Mouse (Mus musculus): ENCODE data around the gene Fam20c. TPM values are rescaled to one million over a fixed set of nuclear protein-coding genes. Genes with fewer than 3 reads are reported as not detected.

Gene Fam20c
- 43.6 and 57.9 TPM in 2 replicates for polyA plus RNA-seq (2015; fragmentation: Nextera tagmentation; extraction: Ambion mirVana)

DNA sequence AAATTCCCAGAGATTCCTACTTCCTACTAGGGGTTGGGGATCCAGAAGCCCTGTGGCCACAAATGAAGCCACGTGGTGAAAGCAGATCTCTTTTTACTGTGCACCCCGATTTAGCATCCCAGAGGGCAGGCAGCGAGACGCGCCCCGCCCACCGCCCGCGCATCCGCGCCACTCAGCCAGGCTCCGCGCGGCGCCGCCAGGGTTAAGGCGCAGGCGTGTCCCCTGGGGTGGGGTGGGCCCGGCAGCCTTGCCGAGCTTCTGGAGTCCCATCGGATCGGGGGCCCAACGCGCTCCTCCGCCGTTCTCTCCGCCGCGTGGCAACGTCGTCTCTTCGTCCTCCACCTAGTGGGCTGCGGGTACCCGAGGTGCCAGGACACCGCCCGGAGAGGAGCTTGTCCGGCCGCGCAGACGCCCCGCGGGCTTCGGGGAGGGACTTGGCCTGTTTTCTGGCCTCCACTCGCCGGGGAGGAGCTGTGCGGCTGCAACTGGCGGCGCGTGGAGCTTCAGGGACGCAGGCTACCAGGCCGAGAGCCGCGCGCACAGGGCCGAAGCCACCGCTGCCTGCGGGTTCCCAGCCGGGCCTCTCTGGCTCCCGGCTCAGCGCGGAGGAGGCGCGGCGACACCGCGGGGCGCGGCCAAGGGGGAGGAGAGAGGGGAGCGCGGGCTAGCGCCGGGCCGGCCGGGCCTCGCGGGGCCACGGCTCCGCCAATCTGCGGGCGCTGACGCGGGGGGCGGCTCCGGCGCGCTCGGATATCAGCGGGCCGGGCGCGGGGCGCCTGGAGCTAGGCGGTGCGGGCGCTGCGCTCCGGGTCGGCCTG lies at the start of gene Fam20c:
Gene Fam20c, plus strand, starts transcription at position 212 of the 818 bp plus-strand sequence.
- Histone ChIP-seq H3K4me3 (replicated peaks) (peak within 1 kb of the TSS; percentile 88), H3K36me3 (peaks cover 10% of the 10 kb centered on the region; the same call in 1 of the 2 replicates), H3K27me3 (replicated peaks) (no peaks in the 10 kb centered on the region), H3K4me1 (peaks cover 63% of the 10 kb centered on the region), H3K27ac (replicated peaks) (peak within 1 kb of the TSS; percentile 98), H3K9ac (replicated peaks) (peak within 1 kb of the TSS; percentile 92), H3K9me3 (replicated peaks) (no peaks in the 10 kb centered on the region), H3K4me2 (peak within 1 kb of the TSS; percentile 91)
- ATAC-seq (ENCODE audit: low FRiP score): peak; percentile 87
- WGBS: under 1% methylated on average over 68 of the region's 98 CpGs

GRCm38 (mm10) chr5:138707367-138707766 lies 46.9 kb upstream of the Fam20c start:
- no peak overlapping the region for H3K4me2 ChIP-seq
- no peaks in the 10 kb centered on the region for H3K36me3 ChIP-seq
- no peaks in the 10 kb centered on the region for H3K4me1 ChIP-seq
- H3K27ac ChIP-seq (replicated peaks): no peak overlapping the region
- H3K9ac ChIP-seq (replicated peaks): no peak overlapping the region
- H3K4me3 ChIP-seq (replicated peaks): no peak overlapping the region
- ATAC-seq (ENCODE audit: low FRiP score): no peak
- no peaks in the 10 kb centered on the region for H3K27me3 ChIP-seq (replicated peaks)
- no peaks in the 10 kb centered on the region for H3K9me3 ChIP-seq (replicated peaks)

- no peaks in the 10 kb centered on the region for H3K27me3 ChIP-seq (replicated peaks)
- H3K4me1 ChIP-seq: no peaks in the 10 kb centered on the region
- H3K4me3 ChIP-seq (replicated peaks): no peak overlapping the region
- no peaks in the 10 kb centered on the region for H3K9me3 ChIP-seq (replicated peaks)
- no peak overlapping the region for H3K27ac ChIP-seq (replicated peaks)
- no peaks in the 10 kb centered on the region for H3K36me3 ChIP-seq
- no peak for ATAC-seq (ENCODE audit: low FRiP score)
- H3K4me2 ChIP-seq: no peak overlapping the region
- H3K9ac ChIP-seq (replicated peaks): no peak overlapping the region
Measured at GRCm38 (mm10) chr5:138708591-138708990, 45.7 kb upstream of the Fam20c start.

DNA sequence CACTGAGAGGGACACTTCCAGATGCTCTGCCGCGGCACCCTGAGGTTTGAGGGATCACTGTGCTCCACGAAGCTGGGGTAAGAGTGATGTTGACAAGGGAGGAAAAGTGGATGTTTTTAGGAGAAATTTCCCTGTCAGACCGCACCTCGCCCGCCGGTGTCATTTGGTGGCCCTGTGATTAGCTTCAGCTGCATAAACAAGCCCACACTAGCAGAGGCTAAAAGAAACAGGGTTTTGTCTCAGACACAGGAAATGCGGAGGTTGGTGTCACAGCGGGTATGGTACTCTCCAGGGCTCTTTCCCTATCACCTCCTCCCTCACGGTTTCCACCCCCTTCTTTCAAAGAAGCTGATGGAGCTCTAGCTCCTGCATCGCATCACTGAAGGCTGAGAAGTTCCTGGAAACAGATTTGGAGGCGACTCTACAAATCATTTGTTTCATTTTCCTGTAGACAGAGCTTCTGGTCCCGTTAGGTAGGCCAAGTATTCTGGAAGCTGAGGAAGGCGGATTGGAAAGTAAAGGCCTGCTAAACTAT lies 38.7 kb upstream of the Fam20c start:
- Histone ChIP-seq H3K4me2 (no peak overlapping the region), H3K9me3 (replicated peaks) (no peaks in the 10 kb centered on the region), H3K27ac (replicated peaks) (no peak overlapping the region), H3K4me3 (replicated peaks) (no peak overlapping the region), H3K36me3 (no peaks in the 10 kb centered on the region), H3K27me3 (replicated peaks) (no peaks in the 10 kb centered on the region), H3K4me1 (peaks cover 5% of the 10 kb centered on the region; the same call in 1 of the 2 replicates), H3K9ac (replicated peaks) (no peak overlapping the region)
- no peak for ATAC-seq (ENCODE audit: low FRiP score)
- WGBS: 47% methylated on average over 14 of the region's 14 CpGs

- Histone ChIP-seq H3K9ac (replicated peaks) (no peak overlapping the region), H3K4me1 (peaks cover 9% of the 10 kb centered on the region; the same call in 1 of the 2 replicates), H3K9me3 (replicated peaks) (no peaks in the 10 kb centered on the region), H3K36me3 (no peaks in the 10 kb centered on the region), H3K4me3 (replicated peaks) (no peak overlapping the region), H3K27ac (replicated peaks) (no peak overlapping the region; the same call in 1 of the 2 replicates), H3K4me2 (no peak overlapping the region), H3K27me3 (replicated peaks) (no peaks in the 10 kb centered on the region)
- 37% methylated on average over 13 of the region's 13 CpGs for WGBS
- peak; percentile 59; the same call in 1 of the 2 replicates for ATAC-seq (ENCODE audit: low FRiP score)
Measured at GRCm38 (mm10) chr5:138720329-138721190, 33.8 kb upstream of the Fam20c start.

DNA sequence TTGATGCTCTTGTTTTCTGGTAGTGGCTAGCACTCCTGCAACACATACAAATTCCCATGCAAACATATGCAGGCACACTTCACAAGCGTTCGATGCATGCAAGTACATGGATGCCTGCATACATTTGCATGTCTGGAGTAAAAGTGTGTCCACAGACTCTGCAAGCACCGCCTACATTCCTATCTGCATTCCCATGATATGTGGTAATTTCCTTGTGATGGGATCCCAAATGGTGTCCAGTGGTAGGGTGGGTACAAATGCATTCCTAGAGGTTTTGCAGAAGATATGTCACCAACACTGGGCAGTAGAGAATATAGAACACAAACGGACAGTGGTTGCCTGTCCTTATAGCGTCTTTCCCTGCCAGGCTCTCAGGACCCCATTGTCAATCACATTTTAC lies 29.9 kb upstream of the Fam20c start:
- Histone ChIP-seq H3K9me3 (replicated peaks) (no peaks in the 10 kb centered on the region), H3K4me3 (replicated peaks) (no peak overlapping the region), H3K4me1 (peaks cover 9% of the 10 kb centered on the region; the same call in 1 of the 2 replicates), H3K27ac (replicated peaks) (no peak overlapping the region), H3K4me2 (no peak overlapping the region), H3K36me3 (no peaks in the 10 kb centered on the region), H3K27me3 (replicated peaks) (no peaks in the 10 kb centered on the region), H3K9ac (replicated peaks) (no peak overlapping the region)
- 88% methylated on average over 5 of the region's 5 CpGs for WGBS
- ATAC-seq (ENCODE audit: low FRiP score): no peak

DNA sequence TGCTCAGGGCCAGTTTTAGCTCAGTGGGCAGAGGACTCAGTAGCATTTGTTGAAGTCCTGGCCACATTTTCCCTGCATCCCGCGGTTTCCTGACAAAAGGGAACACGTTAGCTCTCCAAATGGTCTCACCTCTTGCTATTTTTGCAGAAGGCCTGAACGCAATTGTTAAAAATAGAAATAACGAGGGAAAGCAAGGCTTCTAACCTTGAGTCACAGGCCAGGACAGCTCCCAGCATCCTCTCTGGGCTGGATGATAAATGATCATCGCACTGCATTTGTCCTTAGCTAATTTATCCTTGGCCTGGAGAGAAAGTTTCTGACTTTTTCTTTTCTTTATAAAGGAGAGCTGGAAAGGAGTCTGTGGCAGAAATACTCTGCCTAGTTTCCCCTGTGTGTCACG lies 29.2 kb upstream of the Fam20c start:
- Histone ChIP-seq H3K4me3 (replicated peaks) (no peak overlapping the region), H3K27ac (replicated peaks) (no peak overlapping the region), H3K27me3 (replicated peaks) (no peaks in the 10 kb centered on the region), H3K9ac (replicated peaks) (no peak overlapping the region), H3K9me3 (replicated peaks) (no peaks in the 10 kb centered on the region), H3K4me2 (no peak overlapping the region), H3K4me1 (peaks cover 8% of the 10 kb centered on the region; the same call in 1 of the 2 replicates), H3K36me3 (no peaks in the 10 kb centered on the region)
- ATAC-seq (ENCODE audit: low FRiP score): no peak
- WGBS: 64% methylated on average over 7 of the region's 7 CpGs

DNA sequence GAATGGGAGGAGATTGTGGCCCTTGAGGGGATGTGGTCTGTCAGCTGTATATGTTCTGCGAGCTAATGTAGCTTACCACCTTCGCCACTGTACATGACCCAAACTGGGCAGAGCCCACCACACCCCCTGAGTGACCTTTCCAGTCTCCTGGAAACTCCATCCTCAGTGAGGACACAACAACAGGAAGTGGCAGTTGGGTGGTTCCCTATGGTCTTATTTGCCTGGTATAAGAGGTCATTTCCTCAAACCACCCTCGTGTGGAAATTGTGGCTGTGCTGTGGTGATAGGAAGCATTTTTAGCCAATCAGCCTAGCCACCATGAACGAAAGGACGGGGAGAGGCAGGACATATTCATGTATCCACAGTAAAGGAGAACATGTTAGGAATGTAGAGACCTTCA lies 23.5 kb upstream of the Fam20c start:
- no peak for ATAC-seq (ENCODE audit: low FRiP score)
- 86% methylated on average over 5 of the region's 5 CpGs for WGBS
- H3K27ac ChIP-seq (replicated peaks): no peak overlapping the region
- no peaks in the 10 kb centered on the region for H3K27me3 ChIP-seq (replicated peaks)
- no peak overlapping the region for H3K9ac ChIP-seq (replicated peaks)
- no peaks in the 10 kb centered on the region for H3K36me3 ChIP-seq
- no peak overlapping the region for H3K4me3 ChIP-seq (replicated peaks)
- no peak overlapping the region for H3K4me2 ChIP-seq
- H3K4me1 ChIP-seq: no peaks in the 10 kb centered on the region
- H3K9me3 ChIP-seq (replicated peaks): no peaks in the 10 kb centered on the region

DNA sequence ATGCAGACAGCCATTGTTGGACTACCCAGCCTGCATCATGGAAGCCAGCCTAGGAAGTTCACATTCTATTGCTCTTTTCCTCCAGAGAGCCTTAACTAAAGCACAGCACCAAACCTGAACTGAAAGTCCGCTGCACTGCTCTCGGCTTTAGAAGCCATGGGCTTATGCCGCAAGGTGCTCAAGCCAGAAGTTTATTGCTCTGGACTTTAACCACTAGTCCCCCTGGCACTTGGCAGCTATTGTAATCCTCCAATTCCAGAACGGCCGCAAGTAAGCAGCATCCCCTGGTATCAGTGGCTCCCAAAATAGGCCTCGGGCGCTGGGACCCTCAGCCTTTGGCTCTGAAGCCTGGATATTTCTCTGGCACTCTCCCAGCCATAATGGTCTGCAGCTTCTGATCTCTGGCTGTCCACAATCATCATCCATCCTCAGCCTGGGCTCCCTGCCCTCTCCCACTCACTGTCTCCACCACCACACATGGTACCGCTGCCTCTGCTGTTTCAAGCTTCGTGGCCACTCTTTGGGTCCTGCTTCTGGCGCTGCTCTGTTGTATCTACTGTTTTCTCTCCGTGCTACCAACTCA lies 20.9 kb upstream of the Fam20c start:
- no peak overlapping the region for H3K4me3 ChIP-seq (replicated peaks)
- no peaks in the 10 kb centered on the region for H3K27me3 ChIP-seq (replicated peaks)
- WGBS: 87% methylated on average over 11 of the region's 11 CpGs
- ATAC-seq (ENCODE audit: low FRiP score): no peak
- no peak overlapping the region for H3K9ac ChIP-seq (replicated peaks)
- no peaks in the 10 kb centered on the region for H3K36me3 ChIP-seq
- no peak overlapping the region for H3K4me2 ChIP-seq
- H3K27ac ChIP-seq (replicated peaks): no peak overlapping the region
- no peaks in the 10 kb centered on the region for H3K9me3 ChIP-seq (replicated peaks)
- no peaks in the 10 kb centered on the region for H3K4me1 ChIP-seq

DNA sequence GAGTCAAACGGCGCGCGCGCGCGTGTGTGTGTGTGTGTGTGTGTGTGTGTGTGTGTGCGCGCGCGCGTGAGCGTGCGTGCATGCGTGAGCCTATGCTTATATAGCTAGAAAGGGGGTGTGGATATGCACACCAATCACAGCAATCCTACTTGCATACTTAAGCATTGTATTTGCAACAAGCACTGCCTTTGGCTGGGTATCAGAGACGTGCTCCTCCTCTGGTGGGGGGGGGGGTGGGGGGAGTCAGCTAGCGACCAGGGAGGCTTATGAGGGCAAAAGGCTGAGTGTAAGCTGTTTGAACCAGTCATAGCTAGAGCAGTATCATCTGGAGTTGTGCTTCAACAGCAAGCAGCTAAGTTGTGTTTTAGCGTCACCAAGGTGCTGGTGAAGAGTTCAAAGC lies 20.3 kb upstream of the Fam20c start:
- no peak overlapping the region for H3K27ac ChIP-seq (replicated peaks)
- no peaks in the 10 kb centered on the region for H3K4me1 ChIP-seq
- WGBS: 83% methylated on average over 18 of the region's 18 CpGs
- H3K9ac ChIP-seq (replicated peaks): no peak overlapping the region
- ATAC-seq (ENCODE audit: low FRiP score): no peak
- no peaks in the 10 kb centered on the region for H3K36me3 ChIP-seq
- no peaks in the 10 kb centered on the region for H3K9me3 ChIP-seq (replicated peaks)
- no peak overlapping the region for H3K4me2 ChIP-seq
- no peak overlapping the region for H3K4me3 ChIP-seq (replicated peaks)
- no peaks in the 10 kb centered on the region for H3K27me3 ChIP-seq (replicated peaks)

DNA sequence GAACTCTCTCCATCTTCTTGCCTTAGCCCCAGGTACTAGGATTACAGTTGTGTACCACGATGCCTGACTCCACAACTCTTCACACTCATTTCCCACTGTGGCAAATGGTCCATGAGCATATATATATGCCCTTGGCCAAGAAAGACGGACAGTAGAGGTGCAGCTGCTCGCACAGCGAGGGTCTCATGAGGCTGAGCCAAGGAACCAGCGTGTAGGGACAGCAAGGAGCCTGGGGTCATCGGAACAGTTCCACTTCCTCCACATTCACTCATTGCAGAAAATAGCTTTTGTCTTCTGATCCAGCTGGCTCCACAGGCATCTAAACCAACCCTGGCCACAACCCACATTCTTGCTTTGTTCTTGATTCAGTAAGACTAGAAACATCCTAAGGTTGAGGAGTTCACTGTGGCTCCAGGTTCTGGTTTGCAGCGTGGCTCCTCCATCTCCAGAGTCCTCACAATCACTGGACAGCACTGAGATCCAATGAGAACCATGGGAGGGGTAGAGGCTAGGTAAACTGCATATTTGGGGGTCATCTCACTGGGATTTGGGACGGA lies 19.0 kb upstream of the Fam20c start:
- ATAC-seq (ENCODE audit: low FRiP score): no peak
- Histone ChIP-seq H3K9me3 (replicated peaks) (no peaks in the 10 kb centered on the region), H3K9ac (replicated peaks) (no peak overlapping the region), H3K36me3 (no peaks in the 10 kb centered on the region), H3K4me2 (no peak overlapping the region), H3K27me3 (replicated peaks) (no peaks in the 10 kb centered on the region), H3K4me3 (replicated peaks) (no peak overlapping the region), H3K27ac (replicated peaks) (no peak overlapping the region), H3K4me1 (no peaks in the 10 kb centered on the region)
- 79% methylated on average over 8 of the region's 8 CpGs for WGBS
